Mouse (Mus musculus): ENCODE measurements at regions not wholly inside any gene's neighbourhood (a gene's known extent, or its start where the extent isn't known, plus 50 kb on each side); places are given as distances from the start of the nearest gene placed in this dataset.

DNA sequence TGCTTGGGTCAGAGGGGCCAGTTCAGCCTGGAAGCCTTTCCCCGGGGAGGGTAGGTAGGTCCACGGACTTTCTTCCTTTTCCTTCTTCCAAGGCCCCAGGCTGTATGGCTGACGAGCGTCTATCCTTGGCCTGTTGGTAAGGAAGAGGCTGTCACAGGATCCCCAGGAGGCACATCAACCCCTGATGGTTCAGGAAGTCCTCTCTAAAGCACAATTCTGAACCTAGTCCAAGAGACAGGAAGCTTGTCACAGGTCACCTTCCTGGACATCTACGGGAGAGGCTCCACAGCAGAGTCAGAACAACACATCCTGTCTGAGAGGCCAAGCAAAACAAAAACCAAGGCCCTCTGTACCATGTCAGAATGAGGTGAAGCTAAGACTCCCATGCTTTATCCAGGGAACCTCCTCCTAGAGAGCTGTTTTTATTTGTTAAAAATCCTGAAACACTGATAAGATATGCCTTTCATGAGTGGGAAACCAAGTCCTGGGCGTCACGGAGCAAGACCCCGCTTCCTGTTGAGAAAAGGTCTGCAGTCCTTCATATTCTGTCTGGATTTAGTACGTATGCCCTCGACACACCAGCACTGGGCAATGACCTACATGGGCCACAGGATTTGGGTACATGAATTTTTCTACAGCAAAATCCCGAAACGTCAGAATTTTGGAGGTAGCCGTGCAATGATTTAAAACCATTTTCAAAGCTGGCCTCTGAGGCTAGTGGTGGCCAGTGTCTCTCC lies 52.0 kb upstream of the Snrk start:
- DNase-seq, result peak; percentile 60

DNA sequence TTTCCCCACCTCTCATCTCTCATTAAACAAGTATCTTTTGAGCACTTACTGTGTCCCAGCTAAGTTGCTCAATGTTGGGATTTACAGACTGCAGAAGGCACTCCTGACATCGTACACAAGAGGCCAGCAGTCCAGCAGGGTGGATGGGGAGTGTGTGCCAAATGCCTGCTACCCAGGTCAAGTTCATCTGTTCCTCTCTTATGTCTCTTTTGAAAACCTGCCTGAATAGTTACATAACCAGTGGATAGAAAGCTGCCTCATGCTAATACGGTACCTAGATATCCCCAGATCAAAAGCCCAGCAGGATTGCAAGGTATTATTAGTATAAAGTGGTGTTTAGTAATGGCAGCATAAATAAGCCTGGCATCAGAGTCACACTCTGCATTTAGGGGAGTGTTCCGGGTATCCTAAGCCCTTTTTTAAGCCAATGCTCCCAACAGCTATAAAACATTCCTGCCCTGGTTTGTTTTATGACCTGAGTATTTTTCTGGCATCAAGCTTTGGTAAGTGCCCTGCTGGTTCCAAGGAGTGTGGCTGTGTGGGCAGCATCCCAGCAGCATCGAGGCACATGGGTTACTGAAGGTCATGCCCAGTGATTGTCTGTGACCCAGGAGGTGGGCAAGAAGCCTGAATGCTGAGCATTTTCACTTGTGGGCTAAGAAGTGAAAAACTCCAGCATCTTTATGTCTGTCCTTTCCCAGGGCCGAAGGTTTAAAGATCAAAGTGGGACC lies 59.1 kb upstream of the Pomgnt2 start:
- DNase-seq, result peak; percentile 36

DNA sequence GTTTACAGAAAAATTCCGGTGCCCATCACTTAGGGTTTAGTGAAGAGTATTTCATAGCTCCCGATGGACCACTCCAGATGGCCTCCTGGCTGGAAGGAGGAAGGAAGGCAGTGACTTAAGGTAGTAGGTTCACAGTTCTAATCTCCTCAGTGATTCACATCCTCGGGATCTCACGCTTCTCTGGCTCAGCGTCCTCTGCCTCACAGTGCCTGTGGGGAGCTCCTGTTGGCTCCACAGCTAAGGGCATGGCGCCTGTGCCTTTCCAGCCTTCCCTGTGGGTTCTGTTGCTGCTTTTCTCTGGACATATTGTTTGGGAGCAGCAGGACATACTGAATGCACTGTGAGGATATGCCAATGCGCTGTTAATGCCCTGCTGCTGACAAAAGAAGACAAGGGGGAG lies 54.8 kb upstream of the Pomgnt2 start:
- peak; percentile 5 for DNase-seq

DNA sequence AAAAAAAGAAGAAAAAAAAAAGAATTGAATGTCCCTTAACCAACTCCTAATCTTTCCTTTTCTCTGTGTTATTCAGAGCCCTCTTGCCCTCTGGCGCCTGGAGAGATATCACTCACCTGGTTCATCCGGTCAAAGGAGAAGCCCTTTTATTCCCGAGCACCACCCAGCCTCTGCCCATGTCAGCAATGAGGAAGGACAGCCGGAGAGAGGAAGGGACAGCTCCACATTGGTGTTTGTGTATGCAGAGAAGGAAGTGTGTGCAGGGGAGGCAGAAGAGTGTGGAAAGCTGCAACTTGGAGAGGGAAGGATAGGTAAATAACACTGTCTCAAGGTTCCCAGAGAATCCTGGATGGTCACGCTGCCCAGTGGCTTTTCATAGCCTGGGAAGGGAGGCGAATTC lies 54.2 kb upstream of the Pomgnt2 start:
- peak; percentile 8 for DNase-seq

DNA sequence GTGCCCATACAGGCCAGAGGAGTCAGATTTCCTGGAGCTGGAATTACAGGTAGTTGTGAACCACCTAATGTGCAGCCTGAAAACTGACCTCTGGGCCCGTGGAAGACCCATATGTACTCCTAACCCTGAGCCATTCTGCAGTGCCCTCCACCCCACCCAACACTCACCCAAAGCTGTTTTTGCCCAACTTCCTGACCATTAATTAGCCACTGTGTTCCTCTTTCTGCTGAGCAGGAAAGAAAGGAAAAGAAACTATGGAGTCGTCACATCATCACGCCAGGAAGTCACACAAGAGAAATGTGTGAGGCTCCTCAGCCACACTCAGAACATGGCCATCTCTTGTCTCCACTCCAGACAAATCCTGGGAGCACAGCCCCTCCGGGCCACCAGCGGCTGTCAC lies 52.1 kb upstream of the Pomgnt2 start:
- peak; percentile 2 for DNase-seq

DNA sequence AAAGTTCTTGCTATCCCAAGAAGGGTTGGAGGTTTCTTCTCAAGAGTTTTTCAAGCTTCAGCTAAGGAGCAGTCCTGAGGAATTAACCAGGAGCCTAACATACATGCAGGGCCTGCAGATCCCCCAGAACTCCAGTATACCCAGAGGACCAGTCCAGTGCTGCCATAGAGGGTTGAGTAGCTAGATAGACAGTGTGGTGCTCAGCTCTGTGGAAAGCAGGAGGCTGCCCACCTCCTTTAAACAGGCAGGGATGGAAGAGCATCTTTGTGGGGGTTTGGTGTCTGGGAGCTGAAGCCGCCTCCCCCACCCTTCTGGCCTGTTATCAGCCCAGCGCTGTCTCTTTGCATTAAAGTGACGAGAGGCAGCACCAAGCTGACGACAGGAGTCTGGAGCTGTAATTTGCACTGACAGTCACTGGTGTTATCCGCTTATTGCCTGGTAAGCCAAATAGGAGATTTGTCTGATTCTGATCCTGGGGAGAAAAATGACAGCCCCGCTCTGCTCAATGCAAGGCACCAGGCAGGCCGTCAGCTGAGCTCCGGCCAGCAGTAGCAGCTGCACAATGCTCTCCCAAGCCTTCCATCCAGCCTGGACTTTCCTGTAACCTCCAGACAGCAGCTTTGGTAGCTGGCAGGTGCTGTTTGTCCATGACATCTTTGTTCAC lies 51.2 kb upstream of the Pomgnt2 start:
- DNase-seq, result peak; percentile 44

All from adrenal gland, postnatal 14 days (tissue).